Mouse (Mus musculus) lung, postnatal 0 days (tissue): ENCODE results near the gene Fkbp1b.

Experiments
- CTCF ChIP-seq: IDR thresholded peaks from 2 replicates; pipeline ENCODE4 v1.5.1; 2016; ENCODE audit warnings: antibody characterized with exemption, mild to moderate bottlenecking
- EP300 ChIP-seq: IDR thresholded peaks from 2 replicates; pipeline ENCODE4 v1.6.1; 2016; ENCODE audit warnings: antibody characterized with exemption, mild to moderate bottlenecking, control low read depth

DNA sequence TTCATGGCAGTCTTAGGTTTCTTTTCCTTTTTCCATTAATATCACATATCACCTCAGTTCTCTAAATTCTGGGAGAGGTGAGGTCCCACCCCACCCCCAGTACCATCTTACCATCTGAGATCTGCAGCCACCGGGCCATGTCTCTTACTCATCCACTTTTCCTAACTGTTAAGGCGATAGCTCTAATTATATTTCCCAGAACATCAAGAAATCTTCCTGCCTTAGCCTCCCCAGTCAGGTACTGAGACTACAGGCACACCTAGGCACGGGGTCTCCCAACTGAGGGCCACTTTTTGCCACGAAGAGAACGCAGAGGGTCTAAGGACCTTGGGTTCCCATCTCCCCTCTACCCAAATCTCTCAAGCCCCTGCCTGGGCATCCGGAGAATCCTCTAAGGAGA lies 32.1 kb upstream of the Fkbp1b start:
- TF ChIP-seq CTCF, result no peak
- TF ChIP-seq EP300, result no peak
